Mouse (Mus musculus) fibroblast of lung, adult 2 months (primary cell): ENCODE results near the gene Gm525.
"Not testable (repeated sequence)": the region's sequence is repeated elsewhere in the genome, so short reads cannot be mapped to it uniquely, and the experiment has no call there.

Source experiments
- DNase-seq: peaks from one replicate; pipeline ENCODE4 v3.0.0-alpha.2; 2011; ENCODE audit warnings: low read depth

Gene Gm525

GRCm38 (mm10) chr11:89064312-89064711 is 9.3 kb upstream of the Gm525 start:
- no peak for DNase-seq

GRCm38 (mm10) chr11:89065297-89065696 is 8.3 kb upstream of the Gm525 start:
- DNase-seq, result no peak

DNA sequence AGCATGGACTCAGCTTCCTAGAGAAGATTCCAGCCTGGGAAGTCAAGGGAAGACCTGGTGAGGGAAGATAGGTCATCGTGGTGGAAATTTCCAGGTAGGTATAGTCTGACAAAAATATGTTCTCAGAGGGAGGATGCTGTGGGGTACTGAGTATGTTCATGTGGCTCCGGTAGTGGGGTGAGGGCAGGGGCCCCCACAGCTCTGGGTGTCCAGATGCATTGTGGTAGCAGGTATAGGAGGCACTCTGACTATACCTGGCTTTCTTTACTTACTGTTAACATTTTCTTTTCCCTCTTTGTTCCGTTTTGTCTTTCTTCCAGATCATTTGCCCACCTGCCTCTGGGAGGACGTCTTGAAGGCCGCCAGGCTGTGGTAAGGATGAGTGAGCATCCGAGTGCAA is 7.5 kb upstream of the Gm525 start:
- DNase-seq, result no peak

GRCm38 (mm10) chr11:89066750-89067149 is 6.9 kb upstream of the Gm525 start, which contains the start of gene Dgke:
Gene Dgke, minus strand, starts transcription at chr11:89066850.
- no peak for DNase-seq

GRCm38 (mm10) chr11:89067301-89067822 is 6.3 kb upstream of the Gm525 start:
- DNase-seq, result no peak

DNA sequence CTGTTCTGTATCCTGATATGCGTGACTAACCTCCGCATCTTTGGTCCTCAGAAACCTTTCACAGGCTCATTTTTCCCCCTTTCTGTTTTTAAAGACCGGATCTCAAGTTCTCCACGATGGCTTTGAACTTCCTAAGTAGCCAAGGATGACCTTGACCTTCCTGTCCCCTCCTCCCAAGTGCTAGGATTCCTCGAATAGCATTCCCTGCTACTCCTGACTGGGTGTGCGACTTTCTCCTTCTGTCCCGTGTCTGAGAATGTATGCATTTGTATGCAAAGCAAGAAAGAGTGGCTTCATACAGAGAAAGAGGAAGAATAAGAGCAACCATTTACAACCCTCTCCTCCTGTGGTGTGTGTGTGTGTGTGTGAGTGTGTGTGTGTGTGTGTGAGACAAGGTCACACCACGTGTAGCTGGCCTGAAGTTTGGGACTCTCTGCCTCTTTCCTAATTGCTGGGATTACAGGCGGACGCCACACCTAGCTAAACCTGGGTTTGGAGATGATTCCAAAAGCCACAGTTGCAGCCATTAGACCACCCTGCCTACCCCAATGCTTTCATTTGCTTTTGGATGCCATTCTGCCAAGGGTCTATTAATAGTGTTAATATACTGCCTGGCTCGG is 5.7 kb upstream of the Gm525 start:
- DNase-seq, result no peak

GRCm38 (mm10) chr11:89068649-89069048 is 5.0 kb upstream of the Gm525 start:
- no peak for DNase-seq

- DNase-seq, result no peak
Measured at GRCm38 (mm10) chr11:89069303-89069702, 4.3 kb upstream of the Gm525 start.

GRCm38 (mm10) chr11:89071522-89071921 is 2.1 kb upstream of the Gm525 start:
- DNase-seq, result no peak

DNA sequence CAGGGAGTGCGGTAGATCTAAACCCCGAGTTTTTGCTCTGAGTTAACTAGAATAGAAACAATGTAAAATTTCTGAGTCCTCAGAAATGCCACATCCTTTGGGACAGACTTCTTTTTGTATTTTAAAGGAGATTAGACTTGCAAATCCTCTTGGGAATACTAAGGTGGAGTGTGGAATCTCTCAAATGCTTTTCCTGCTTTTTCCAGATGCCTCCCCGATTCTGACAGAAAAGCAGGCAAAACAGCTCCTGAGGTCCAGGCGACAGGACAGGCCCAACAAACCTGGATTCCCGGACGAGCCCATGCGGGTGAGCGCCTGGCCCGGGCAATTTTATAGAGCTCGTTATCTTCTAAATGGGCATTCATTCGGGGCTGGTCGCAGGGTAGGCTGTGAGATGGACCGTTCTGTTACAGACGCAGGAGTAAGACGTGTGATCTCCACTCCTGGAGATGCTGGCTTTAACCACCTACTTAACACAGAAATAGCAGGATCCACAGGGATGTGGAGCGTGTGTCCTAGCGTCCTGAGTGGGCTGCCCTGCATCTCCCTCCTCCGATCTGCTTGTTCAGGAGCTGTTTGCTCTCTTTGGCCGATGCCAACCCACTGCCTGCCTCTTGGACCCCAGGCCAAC is 1.3 kb downstream of the Gm525 start:
- DNase-seq, result no peak

- DNase-seq, result no peak
Measured at GRCm38 (mm10) chr11:89076370-89076821, 2.8 kb downstream of the Gm525 start.

GRCm38 (mm10) chr11:89077601-89078000 is 4.0 kb downstream of the Gm525 start:
- DNase-seq, result no peak

- no peak for DNase-seq
Measured at GRCm38 (mm10) chr11:89078305-89078704, 4.7 kb downstream of the Gm525 start.

- no peak for DNase-seq
Measured at GRCm38 (mm10) chr11:89078996-89079680, 5.5 kb downstream of the Gm525 start.

DNA sequence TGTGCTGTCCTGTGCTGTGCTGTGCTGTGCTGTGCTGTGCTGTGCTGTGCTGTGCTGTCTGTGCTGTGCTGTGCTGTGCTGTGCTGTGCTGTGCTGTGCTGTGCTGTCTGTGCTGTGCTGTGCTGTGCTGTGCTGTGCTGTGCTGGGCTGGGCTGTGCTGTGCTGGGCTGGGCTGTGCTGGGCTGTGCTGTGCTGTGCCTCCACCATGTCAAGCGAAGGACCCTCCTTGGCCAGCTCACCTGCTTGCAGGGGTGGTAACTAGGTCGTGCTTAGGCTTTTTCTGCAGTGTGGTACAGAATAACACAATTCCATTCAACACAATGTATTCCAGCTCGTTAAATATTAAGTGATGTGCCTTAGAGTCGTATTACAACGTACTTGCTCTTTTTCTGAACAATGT is 8.3 kb downstream of the Gm525 start:
- not testable (repeated sequence) for DNase-seq

DNA sequence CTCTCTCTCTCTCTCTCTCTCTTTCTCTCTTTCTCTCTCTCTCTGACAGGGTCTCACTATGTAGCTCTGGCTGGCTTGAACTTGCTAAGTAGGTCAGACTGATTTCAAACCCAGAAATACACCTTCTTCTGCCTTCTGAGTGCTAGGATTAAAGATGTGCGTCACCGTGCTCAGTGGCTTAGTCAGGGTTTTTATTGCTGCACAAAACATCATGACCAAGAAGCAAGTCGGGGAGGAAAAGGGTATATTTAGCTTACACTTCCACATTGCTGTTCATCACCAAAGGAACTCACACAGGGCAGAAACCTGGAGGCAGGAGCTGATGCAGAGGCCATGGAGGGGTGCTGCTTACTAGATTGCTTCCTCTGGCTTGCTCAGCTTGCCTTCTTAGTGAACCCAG is 9.1 kb downstream of the Gm525 start:
- DNase-seq, result not testable (repeated sequence)

DNA sequence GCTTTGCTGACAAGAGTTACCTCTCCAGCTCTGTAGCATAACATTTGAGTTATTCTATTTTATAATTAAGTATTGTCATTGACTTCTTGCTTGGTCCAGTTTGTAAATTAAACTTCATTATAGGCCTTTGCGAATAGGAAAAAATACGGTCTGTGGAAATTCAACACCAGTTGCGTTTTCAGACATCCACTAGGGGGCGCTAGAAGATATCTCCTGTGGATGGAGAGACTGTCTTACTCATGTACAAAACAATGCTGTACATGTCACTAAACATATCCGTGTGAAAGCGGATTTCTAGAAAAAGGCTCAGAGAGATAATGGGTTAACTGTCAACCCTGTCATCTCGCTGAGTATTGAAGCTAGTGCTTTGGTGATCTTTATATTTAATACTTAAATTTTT is 11.0 kb downstream of the Gm525 start:
- no peak for DNase-seq

- no peak for DNase-seq
Measured at GRCm38 (mm10) chr11:89086208-89086809, 12.7 kb downstream of the Gm525 start.

GRCm38 (mm10) chr11:89088754-89089153 is 15.1 kb downstream of the Gm525 start:
- no peak for DNase-seq

- DNase-seq, result not testable (repeated sequence)
Measured at GRCm38 (mm10) chr11:89090359-89090758, 16.7 kb downstream of the Gm525 start.

DNA sequence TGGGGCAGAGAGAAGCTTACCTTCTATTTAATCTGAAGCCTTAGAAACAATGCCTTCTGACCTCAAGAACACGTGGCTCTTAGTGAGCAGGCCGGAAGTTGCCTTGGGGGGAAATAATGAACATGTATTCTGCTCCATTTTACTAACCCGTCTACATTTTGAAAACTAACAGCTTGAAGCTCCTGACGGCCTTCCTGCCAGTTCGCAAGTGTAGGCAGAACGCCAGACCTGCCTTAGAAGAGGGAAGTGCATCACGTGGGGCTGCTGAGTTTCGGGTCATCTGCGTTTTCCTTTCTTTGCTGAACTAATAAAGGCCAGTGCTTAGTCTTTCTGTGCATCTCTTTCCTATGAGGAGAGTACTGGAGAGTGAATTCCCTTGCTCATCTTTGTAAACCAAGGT is 19.1 kb downstream of the Gm525 start:
- no peak for DNase-seq

GRCm38 (mm10) chr11:89095306-89095705 is 21.7 kb downstream of the Gm525 start:
- DNase-seq, result no peak

DNA sequence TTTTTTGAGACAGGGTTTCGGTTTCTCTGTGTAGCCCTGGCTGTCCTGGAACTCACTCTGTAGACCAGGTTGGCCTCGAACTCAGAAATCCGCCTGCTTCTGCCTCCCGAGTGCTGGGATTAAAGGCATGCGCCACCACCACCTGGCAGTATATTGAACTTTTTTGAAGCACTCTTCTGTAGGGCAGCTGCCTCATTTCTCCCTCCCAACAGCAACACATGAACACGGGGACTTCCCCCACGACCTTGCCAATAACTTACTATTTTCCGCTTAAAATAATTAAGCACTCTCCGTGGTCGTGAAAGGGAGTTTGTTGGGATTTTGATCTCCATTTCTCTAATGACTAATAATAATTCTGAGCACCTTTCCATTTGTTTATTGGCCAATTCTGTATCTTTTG is 23.7 kb downstream of the Gm525 start:
- DNase-seq, result not testable (repeated sequence)
